Mouse (Mus musculus): ENCODE data around the gene Thap11. TPM values are rescaled to one million over a fixed set of nuclear protein-coding genes. Genes with fewer than 3 reads are reported as not detected.

Thap11 gene
- polyA plus RNA-seq, 1 experiment from 2014 or later: 87.3 TPM

GRCm38 (mm10) chr8:105874301-105874700 lies 19.4 kb downstream of the Thap11 start:
- ATAC-seq (replicated peaks; ENCODE audit: low FRiP score) (no peak), DNase-seq (ENCODE audit: low spot score) (no peak)
- Histone ChIP-seq H3K27me3 (ENCODE audit: control insufficient read depth, insufficient read depth, low read length) (no peaks in the 10 kb centered on the region), H3K4me3 (ENCODE audit: low read depth, low read length) (no peak overlapping the region), H3K9me3 (ENCODE audit: control insufficient read depth, low read length) (no peaks in the 10 kb centered on the region), H3K27ac (ENCODE audit: low read depth, low read length) (no peak overlapping the region), H3K9ac (ENCODE audit: low read length) (no peak overlapping the region), H3K4me1 (replicated peaks; ENCODE audit: control insufficient read depth, insufficient read depth, low read length) (no peaks in the 10 kb centered on the region), H3K36me3 (ENCODE audit: control insufficient read depth, insufficient read depth, low read length) (peaks cover 20% of the 10 kb centered on the region; the same call in 1 of the 2 replicates), H3K4me2 (ENCODE audit: low read depth, low read length, severe bottlenecking) (no peak overlapping the region)
- WGBS: 93% methylated on average over 6 of the region's 6 CpGs

GRCm38 (mm10) chr8:105880754-105881520 lies 26.0 kb downstream of the Thap11 start, which contains the start of gene Edc4:
TSS of gene Edc4 (plus strand) at chr8:105880881.
- H3K4me3 ChIP-seq (ENCODE audit: low read depth, low read length): peak within 1 kb of the TSS; percentile 92
- peaks cover 19% of the 10 kb centered on the region; the same call in 1 of the 2 replicates for H3K36me3 ChIP-seq (ENCODE audit: control insufficient read depth, insufficient read depth, low read length)
- no peaks in the 10 kb centered on the region for H3K27me3 ChIP-seq (ENCODE audit: control insufficient read depth, insufficient read depth, low read length)
- peak within 1 kb of the TSS; percentile 46; the same call in 1 of the 2 replicates for H3K27ac ChIP-seq (ENCODE audit: low read depth, low read length)
- H3K9ac ChIP-seq (ENCODE audit: low read length): peak within 1 kb of the TSS; percentile 91
- DNase-seq (ENCODE audit: low spot score) (peak; percentile 91), ATAC-seq (replicated peaks; ENCODE audit: low FRiP score) (peak; percentile 90)
- peaks cover 9% of the 10 kb centered on the region for H3K4me1 ChIP-seq (replicated peaks; ENCODE audit: control insufficient read depth, insufficient read depth, low read length)
- peak within 1 kb of the TSS; percentile 92 for H3K4me2 ChIP-seq (ENCODE audit: low read depth, low read length, severe bottlenecking)
- 1% methylated on average over 45 of the region's 45 CpGs for WGBS
- H3K9me3 ChIP-seq (ENCODE audit: control insufficient read depth, low read length): no peaks in the 10 kb centered on the region

DNA sequence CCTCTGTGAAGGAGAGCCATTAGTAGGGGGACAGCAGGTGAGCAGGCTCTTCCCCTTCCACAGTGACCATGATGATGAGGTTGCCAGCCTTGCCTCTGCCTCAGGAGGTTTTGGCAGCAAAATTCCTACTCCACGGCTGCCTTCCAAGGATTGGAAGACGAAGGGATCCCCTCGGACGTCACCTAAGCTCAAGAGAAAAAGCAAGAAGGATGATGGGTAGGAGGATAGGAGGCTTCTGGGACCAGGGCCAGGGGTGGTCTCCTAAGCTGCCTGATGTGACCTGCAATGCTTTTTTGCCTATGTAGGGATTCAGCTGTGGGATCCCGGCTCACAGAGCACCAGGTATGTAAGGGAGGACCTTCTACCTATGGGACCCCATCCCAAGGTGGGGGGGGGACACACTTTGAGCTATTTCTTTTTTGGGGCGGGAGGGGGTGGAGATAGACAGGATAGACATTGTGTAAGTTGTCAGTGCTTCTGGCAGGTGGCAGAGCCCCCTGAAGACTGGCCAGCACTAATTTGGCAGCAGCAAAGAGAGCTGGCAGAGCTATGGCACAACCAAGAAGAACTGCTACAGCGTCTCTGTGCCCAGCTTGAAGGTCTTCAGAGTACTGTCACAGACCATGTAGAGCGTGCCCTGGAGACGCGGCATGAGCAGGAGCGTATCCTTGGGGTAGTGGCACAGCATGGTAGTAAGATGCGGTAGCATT lies 35.0 kb downstream of the Thap11 start:
- Histone ChIP-seq H3K4me1 (replicated peaks; ENCODE audit: control insufficient read depth, insufficient read depth, low read length) (peaks cover 5% of the 10 kb centered on the region; the same call in 1 of the 2 replicates), H3K4me2 (ENCODE audit: low read depth, low read length, severe bottlenecking) (no peak overlapping the region), H3K36me3 (ENCODE audit: control insufficient read depth, insufficient read depth, low read length) (peaks cover 29% of the 10 kb centered on the region), H3K9ac (ENCODE audit: low read length) (no peak overlapping the region), H3K4me3 (ENCODE audit: low read depth, low read length) (no peak overlapping the region), H3K9me3 (ENCODE audit: control insufficient read depth, low read length) (no peaks in the 10 kb centered on the region), H3K27me3 (ENCODE audit: control insufficient read depth, insufficient read depth, low read length) (no peaks in the 10 kb centered on the region), H3K27ac (ENCODE audit: low read depth, low read length) (no peak overlapping the region)
- ATAC-seq (replicated peaks; ENCODE audit: low FRiP score) (no peak), DNase-seq (ENCODE audit: low spot score) (no peak)
- 93% methylated on average over 12 of the region's 12 CpGs for WGBS

DNA sequence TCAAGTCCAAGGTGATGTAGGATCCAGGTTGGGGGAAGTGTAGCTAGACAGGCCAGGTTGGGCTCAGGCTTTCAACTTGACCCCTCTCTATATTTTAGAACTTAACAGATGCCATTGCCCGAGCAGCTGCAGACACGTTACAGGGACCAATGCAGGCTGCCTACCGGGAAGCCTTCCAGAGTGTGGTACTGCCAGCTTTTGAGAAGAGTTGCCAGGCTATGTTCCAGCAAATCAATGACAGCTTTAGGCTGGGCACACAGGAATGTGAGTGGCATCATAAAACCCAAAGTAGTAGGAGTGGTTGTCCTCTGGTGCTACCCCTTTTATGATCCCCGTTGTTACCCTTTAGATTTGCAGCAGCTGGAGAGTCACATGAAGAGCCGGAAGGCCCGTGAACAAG lies 35.9 kb downstream of the Thap11 start:
- DNase-seq (ENCODE audit: low spot score): no peak
- Histone ChIP-seq H3K36me3 (ENCODE audit: control insufficient read depth, insufficient read depth, low read length) (peaks cover 23% of the 10 kb centered on the region), H3K9ac (ENCODE audit: low read length) (no peak overlapping the region), H3K9me3 (ENCODE audit: control insufficient read depth, low read length) (no peaks in the 10 kb centered on the region), H3K27ac (ENCODE audit: low read depth, low read length) (no peak overlapping the region), H3K4me1 (replicated peaks; ENCODE audit: control insufficient read depth, insufficient read depth, low read length) (peaks cover 5% of the 10 kb centered on the region; the same call in 1 of the 2 replicates), H3K4me3 (ENCODE audit: low read depth, low read length) (no peak overlapping the region), H3K4me2 (ENCODE audit: low read depth, low read length, severe bottlenecking) (no peak overlapping the region), H3K27me3 (ENCODE audit: control insufficient read depth, insufficient read depth, low read length) (no peaks in the 10 kb centered on the region)
- 91% methylated on average over 6 of the region's 6 CpGs for WGBS
- no peak for ATAC-seq (replicated peaks; ENCODE audit: low FRiP score)

DNA sequence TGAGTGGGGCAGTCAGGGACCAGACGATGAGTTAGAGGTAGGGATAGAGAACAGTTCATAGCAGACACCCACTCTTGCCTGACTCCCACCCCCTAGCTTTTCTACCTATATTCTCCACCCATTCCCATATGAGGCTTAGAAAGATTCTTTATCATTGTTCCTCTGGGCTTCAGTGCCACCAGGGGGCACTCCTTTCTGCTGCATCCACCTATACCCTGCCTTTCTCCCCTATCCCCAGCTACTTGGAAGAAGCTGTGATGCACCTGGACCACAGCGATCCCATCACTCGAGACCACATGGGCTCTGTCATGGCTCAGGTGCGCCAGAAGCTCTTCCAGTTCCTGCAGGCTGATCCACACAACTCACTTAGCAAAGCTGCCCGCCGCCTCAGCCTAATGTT lies 37.5 kb downstream of the Thap11 start:
- ATAC-seq (replicated peaks; ENCODE audit: low FRiP score) (0 out of 2 replicates have a peak, but pooled peaks have one; percentile 6), DNase-seq (ENCODE audit: low spot score) (no peak)
- H3K9ac ChIP-seq (ENCODE audit: low read length): no peak overlapping the region
- 92% methylated on average over 6 of the region's 6 CpGs for whole genome bisulfite sequencing
- H3K4me3 ChIP-seq (ENCODE audit: low read depth, low read length): no peak overlapping the region
- H3K27me3 ChIP-seq (ENCODE audit: control insufficient read depth, insufficient read depth, low read length): no peaks in the 10 kb centered on the region
- no peak overlapping the region for H3K27ac ChIP-seq (ENCODE audit: low read depth, low read length)
- H3K4me1 ChIP-seq (replicated peaks; ENCODE audit: control insufficient read depth, insufficient read depth, low read length): peaks cover 5% of the 10 kb centered on the region; the same call in 1 of the 2 replicates
- no peak overlapping the region for H3K4me2 ChIP-seq (ENCODE audit: low read depth, low read length, severe bottlenecking)
- H3K36me3 ChIP-seq (ENCODE audit: control insufficient read depth, insufficient read depth, low read length): peaks cover 16% of the 10 kb centered on the region
- no peaks in the 10 kb centered on the region for H3K9me3 ChIP-seq (ENCODE audit: control insufficient read depth, low read length)

GRCm38 (mm10) chr8:105893339-105893738 lies 38.4 kb downstream of the Thap11 start, which contains the start of gene Nrn1l:
TSS of gene Nrn1l (plus strand) at chr8:105893567.
- ATAC-seq (replicated peaks; ENCODE audit: low FRiP score) (peak; percentile 92), DNase-seq (ENCODE audit: low spot score) (peak; percentile 83)
- H3K27ac ChIP-seq (ENCODE audit: low read depth, low read length): no peak within 1 kb of the TSS
- H3K9me3 ChIP-seq (ENCODE audit: control insufficient read depth, low read length): no peaks in the 10 kb centered on the region
- H3K27me3 ChIP-seq (ENCODE audit: control insufficient read depth, insufficient read depth, low read length): no peaks in the 10 kb centered on the region
- no peak within 1 kb of the TSS for H3K4me3 ChIP-seq (ENCODE audit: low read depth, low read length)
- peaks cover 12% of the 10 kb centered on the region for H3K36me3 ChIP-seq (ENCODE audit: control insufficient read depth, insufficient read depth, low read length)
- no peak within 1 kb of the TSS for H3K9ac ChIP-seq (ENCODE audit: low read length)
- no peak within 1 kb of the TSS for H3K4me2 ChIP-seq (ENCODE audit: low read depth, low read length, severe bottlenecking)
- peaks cover 5% of the 10 kb centered on the region; the same call in 1 of the 2 replicates for H3K4me1 ChIP-seq (replicated peaks; ENCODE audit: control insufficient read depth, insufficient read depth, low read length)
- 5% methylated on average over 11 of the region's 11 CpGs for WGBS

GRCm38 (mm10) chr8:105897801-105898480 lies 43.0 kb downstream of the Thap11 start:
- WGBS: 78% methylated on average over 9 of the region's 9 CpGs
- no peak overlapping the region for H3K9ac ChIP-seq (ENCODE audit: low read length)
- no peaks in the 10 kb centered on the region for H3K9me3 ChIP-seq (ENCODE audit: control insufficient read depth, low read length)
- H3K4me2 ChIP-seq (ENCODE audit: low read depth, low read length, severe bottlenecking): no peak overlapping the region
- no peak overlapping the region for H3K27ac ChIP-seq (ENCODE audit: low read depth, low read length)
- DNase-seq (ENCODE audit: low spot score) (no peak), ATAC-seq (replicated peaks; ENCODE audit: low FRiP score) (no peak)
- H3K27me3 ChIP-seq (ENCODE audit: control insufficient read depth, insufficient read depth, low read length): no peaks in the 10 kb centered on the region
- H3K4me3 ChIP-seq (ENCODE audit: low read depth, low read length): no peak overlapping the region
- H3K4me1 ChIP-seq (replicated peaks; ENCODE audit: control insufficient read depth, insufficient read depth, low read length): peaks cover 7% of the 10 kb centered on the region; the same call in 1 of the 2 replicates
- no peaks in the 10 kb centered on the region for H3K36me3 ChIP-seq (ENCODE audit: control insufficient read depth, insufficient read depth, low read length)

GRCm38 (mm10) chr8:105900180-105900940 lies 45.4 kb downstream of the Thap11 start, which contains the start of gene Pskh1:
TSS of gene Pskh1 (plus strand) at chr8:105900441.
- H3K27me3 ChIP-seq (ENCODE audit: control insufficient read depth, insufficient read depth, low read length): no peaks in the 10 kb centered on the region
- H3K4me1 ChIP-seq (replicated peaks; ENCODE audit: control insufficient read depth, insufficient read depth, low read length): peaks cover 2% of the 10 kb centered on the region; the same call in 1 of the 2 replicates
- WGBS: under 1% methylated on average over 68 of the region's 68 CpGs
- H3K27ac ChIP-seq (ENCODE audit: low read depth, low read length): peak within 1 kb of the TSS; percentile 57
- DNase-seq (ENCODE audit: low spot score): peak; percentile 96
- H3K4me2 ChIP-seq (ENCODE audit: low read depth, low read length, severe bottlenecking): peak within 1 kb of the TSS; percentile 86
- H3K9ac ChIP-seq (ENCODE audit: low read length): peak within 1 kb of the TSS; percentile 98
- peak within 1 kb of the TSS; percentile 90 for H3K4me3 ChIP-seq (ENCODE audit: low read depth, low read length)
- no peaks in the 10 kb centered on the region for H3K9me3 ChIP-seq (ENCODE audit: control insufficient read depth, low read length)
- ATAC-seq (replicated peaks; ENCODE audit: low FRiP score): peak; percentile 94
- H3K36me3 ChIP-seq (ENCODE audit: control insufficient read depth, insufficient read depth, low read length): no peaks in the 10 kb centered on the region
